Mouse (Mus musculus): ENCODE measurements around the gene Mdm2. TPM values are rescaled to one million over a fixed set of nuclear protein-coding genes. Genes with fewer than 3 reads are reported as not detected.
A peak's percentile ranks its signal among the peaks of the same experiment; 100 is the strongest.

Gene Mdm2
- polyA plus RNA-seq, 1 experiment from 2014 or later: 63.1 TPM

DNA sequence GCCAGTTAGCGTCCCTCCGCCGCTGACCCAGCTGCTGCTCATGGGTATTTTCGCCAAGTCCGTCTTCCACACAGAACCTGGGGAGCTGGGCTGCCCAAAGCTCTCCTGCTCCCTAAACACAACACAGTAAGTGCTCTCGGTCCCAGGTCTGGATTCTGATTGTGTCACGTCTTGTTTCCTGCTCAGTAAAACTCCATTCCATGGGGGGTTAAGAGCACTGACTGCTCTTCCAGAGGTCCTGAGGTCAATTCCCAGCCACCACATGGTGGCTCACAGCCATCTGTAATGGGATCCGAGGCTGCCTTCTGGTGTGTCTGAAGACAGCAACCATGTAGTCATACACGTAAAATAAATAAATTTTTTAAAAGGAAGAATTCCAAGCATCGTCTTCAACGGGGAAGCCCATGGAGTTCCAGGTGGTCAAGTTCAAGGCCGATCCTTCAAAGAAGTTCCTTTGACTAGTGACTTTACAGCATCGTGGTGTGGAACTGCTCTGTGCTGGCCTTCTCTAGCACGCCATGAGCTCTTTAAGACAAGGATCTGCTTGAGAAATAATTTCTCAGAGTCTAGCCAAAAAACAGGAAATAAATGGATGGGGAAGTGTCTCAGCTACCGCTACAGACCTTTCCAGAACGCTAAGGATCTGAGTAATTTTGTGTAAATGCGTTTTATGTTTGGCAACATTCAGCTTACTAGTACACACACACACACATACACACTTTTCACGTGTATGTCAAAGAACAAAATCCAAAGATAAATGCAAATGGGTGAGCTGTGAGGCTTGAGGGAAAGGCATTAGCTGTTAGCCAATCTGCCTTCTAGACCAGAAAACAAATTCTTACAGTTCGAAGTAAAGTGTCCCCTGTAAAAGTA lies 26.0 kb downstream of the Mdm2 start:
- WGBS: 89% methylated on average over 19 of the region's 19 CpGs
- no peaks in the 10 kb centered on the region for H3K9me3 ChIP-seq (ENCODE audit: control insufficient read depth, low read length)
- no peak overlapping the region for H3K4me3 ChIP-seq (ENCODE audit: low read depth, low read length)
- no peak for DNase-seq (ENCODE audit: low spot score)
- no peak overlapping the region for H3K27ac ChIP-seq (replicated peaks; ENCODE audit: low read depth, low read length)
- no peaks in the 10 kb centered on the region for H3K4me1 ChIP-seq (ENCODE audit: control insufficient read depth, insufficient read depth, low read length)
- ATAC-seq (ENCODE audit: insufficient number of reproducible peaks, low FRiP score, low TSS enrichment, low read depth): no peak
- H3K36me3 ChIP-seq (ENCODE audit: control insufficient read depth, insufficient read depth, low read length): 0 out of 2 replicates have a peak, but pooled peaks cover 5% of the 10 kb centered on the region
- no peak overlapping the region for H3K4me2 ChIP-seq (ENCODE audit: low read depth, severe bottlenecking)
- H3K9ac ChIP-seq (ENCODE audit: low read length): no peak overlapping the region
- no peaks in the 10 kb centered on the region for H3K27me3 ChIP-seq (ENCODE audit: control insufficient read depth, insufficient read depth, low read length)

DNA sequence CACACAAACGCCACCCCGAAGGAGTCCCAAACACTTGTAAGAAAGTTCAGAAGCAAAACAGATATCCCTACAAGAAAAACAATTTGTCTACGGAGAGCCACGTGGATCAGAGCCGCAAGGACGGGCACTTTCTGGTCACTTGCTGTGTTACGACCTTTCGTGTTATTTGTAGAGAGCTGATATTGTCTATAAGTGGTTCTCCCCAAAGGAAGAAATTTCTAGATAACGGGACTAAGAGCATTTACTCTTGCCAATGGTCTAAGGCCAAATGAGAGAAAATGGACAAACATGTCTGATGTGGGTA lies 26.9 kb downstream of the Mdm2 start:
- ATAC-seq (ENCODE audit: insufficient number of reproducible peaks, low FRiP score, low TSS enrichment, low read depth) (no peak), DNase-seq (ENCODE audit: low spot score) (no peak)
- Histone ChIP-seq H3K27ac (replicated peaks; ENCODE audit: low read depth, low read length) (no peak overlapping the region), H3K4me1 (ENCODE audit: control insufficient read depth, insufficient read depth, low read length) (no peaks in the 10 kb centered on the region), H3K9ac (ENCODE audit: low read length) (no peak overlapping the region), H3K9me3 (ENCODE audit: control insufficient read depth, low read length) (no peaks in the 10 kb centered on the region), H3K27me3 (ENCODE audit: control insufficient read depth, insufficient read depth, low read length) (no peaks in the 10 kb centered on the region), H3K4me3 (ENCODE audit: low read depth, low read length) (no peak overlapping the region), H3K4me2 (ENCODE audit: low read depth, severe bottlenecking) (no peak overlapping the region), H3K36me3 (ENCODE audit: control insufficient read depth, insufficient read depth, low read length) (0 out of 2 replicates have a peak, but pooled peaks cover 3% of the 10 kb centered on the region)
- WGBS: 92% methylated on average over 9 of the region's 9 CpGs

GRCm38 (mm10) chr10:117682858-117683733 lies 27.5 kb downstream of the Mdm2 start:
- no peak for DNase-seq (ENCODE audit: low spot score)
- no peak for ATAC-seq (ENCODE audit: insufficient number of reproducible peaks, low FRiP score, low TSS enrichment, low read depth)
- no peaks in the 10 kb centered on the region for H3K4me1 ChIP-seq (ENCODE audit: control insufficient read depth, insufficient read depth, low read length)
- no peaks in the 10 kb centered on the region for H3K9me3 ChIP-seq (ENCODE audit: control insufficient read depth, low read length)
- no peaks in the 10 kb centered on the region for H3K36me3 ChIP-seq (ENCODE audit: control insufficient read depth, insufficient read depth, low read length)
- H3K27ac ChIP-seq (replicated peaks; ENCODE audit: low read depth, low read length): no peak overlapping the region
- no peaks in the 10 kb centered on the region for H3K27me3 ChIP-seq (ENCODE audit: control insufficient read depth, insufficient read depth, low read length)
- 73% methylated on average over 30 of the region's 30 CpGs for WGBS
- no peak overlapping the region for H3K9ac ChIP-seq (ENCODE audit: low read length)
- no peak overlapping the region for H3K4me3 ChIP-seq (ENCODE audit: low read depth, low read length)
- no peak overlapping the region for H3K4me2 ChIP-seq (ENCODE audit: low read depth, severe bottlenecking)

- DNase-seq (ENCODE audit: low spot score) (peak; percentile 72), ATAC-seq (ENCODE audit: insufficient number of reproducible peaks, low FRiP score, low TSS enrichment, low read depth) (no peak)
- Histone ChIP-seq H3K36me3 (ENCODE audit: control insufficient read depth, insufficient read depth, low read length) (no peaks in the 10 kb centered on the region), H3K9ac (ENCODE audit: low read length) (no peak overlapping the region), H3K4me2 (ENCODE audit: low read depth, severe bottlenecking) (no peak overlapping the region), H3K4me1 (ENCODE audit: control insufficient read depth, insufficient read depth, low read length) (no peaks in the 10 kb centered on the region), H3K9me3 (ENCODE audit: control insufficient read depth, low read length) (no peaks in the 10 kb centered on the region), H3K27ac (replicated peaks; ENCODE audit: low read depth, low read length) (no peak overlapping the region), H3K27me3 (ENCODE audit: control insufficient read depth, insufficient read depth, low read length) (no peaks in the 10 kb centered on the region), H3K4me3 (ENCODE audit: low read depth, low read length) (no peak overlapping the region)
- WGBS: 68% methylated on average over 14 of the region's 14 CpGs
Observed at GRCm38 (mm10) chr10:117681999-117682857, 28.3 kb downstream of the Mdm2 start.

- H3K9ac ChIP-seq (ENCODE audit: low read length): no peak overlapping the region
- no peak overlapping the region for H3K4me3 ChIP-seq (ENCODE audit: low read depth, low read length)
- peaks cover 2% of the 10 kb centered on the region; the same call in 1 of the 2 replicates for H3K4me1 ChIP-seq (ENCODE audit: control insufficient read depth, insufficient read depth, low read length)
- no peaks in the 10 kb centered on the region for H3K27me3 ChIP-seq (ENCODE audit: control insufficient read depth, insufficient read depth, low read length)
- no peaks in the 10 kb centered on the region for H3K9me3 ChIP-seq (ENCODE audit: control insufficient read depth, low read length)
- no peak overlapping the region for H3K27ac ChIP-seq (replicated peaks; ENCODE audit: low read depth, low read length)
- DNase-seq (ENCODE audit: low spot score): no peak
- H3K36me3 ChIP-seq (ENCODE audit: control insufficient read depth, insufficient read depth, low read length): no peaks in the 10 kb centered on the region
- H3K4me2 ChIP-seq (ENCODE audit: low read depth, severe bottlenecking): no peak overlapping the region
- 85% methylated on average over 3 of the region's 3 CpGs for WGBS
- ATAC-seq (ENCODE audit: insufficient number of reproducible peaks, low FRiP score, low TSS enrichment, low read depth): no peak
Observed at GRCm38 (mm10) chr10:117681543-117681942, 29.0 kb downstream of the Mdm2 start.

DNA sequence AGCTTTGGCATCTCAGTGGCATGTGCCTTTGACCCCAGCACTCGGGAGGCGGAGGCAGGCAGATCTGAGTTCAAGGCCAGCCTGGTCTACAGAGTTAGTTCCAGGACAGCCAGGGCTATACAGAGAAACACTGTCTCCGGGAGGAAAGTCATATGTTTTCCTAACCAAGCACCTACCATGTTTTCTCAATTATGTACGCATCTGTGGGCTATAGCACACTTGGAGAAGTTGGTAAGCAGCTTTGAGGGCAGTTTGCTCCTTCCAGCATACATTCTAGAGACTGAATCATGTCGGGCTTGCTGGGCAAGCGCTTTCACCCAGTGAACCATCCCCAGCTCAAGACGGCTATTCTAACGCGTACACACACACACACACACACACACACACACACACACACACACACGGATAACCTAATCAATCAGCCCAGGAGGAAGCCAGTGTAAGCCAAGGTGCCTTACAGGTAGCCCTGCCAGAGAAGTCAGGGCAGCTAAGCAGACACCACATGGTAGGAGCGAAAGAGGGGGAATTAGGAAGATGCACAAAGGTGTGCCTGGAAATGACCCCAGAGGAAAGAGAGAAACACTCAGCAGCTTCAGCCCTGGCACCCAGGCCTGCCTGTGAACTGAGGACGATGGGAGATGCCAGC lies 29.6 kb downstream of the Mdm2 start:
- Histone ChIP-seq H3K4me2 (ENCODE audit: low read depth, severe bottlenecking) (no peak overlapping the region), H3K27ac (replicated peaks; ENCODE audit: low read depth, low read length) (no peak overlapping the region), H3K4me1 (ENCODE audit: control insufficient read depth, insufficient read depth, low read length) (peaks cover 5% of the 10 kb centered on the region; the same call in 1 of the 2 replicates), H3K4me3 (ENCODE audit: low read depth, low read length) (no peak overlapping the region), H3K9ac (ENCODE audit: low read length) (no peak overlapping the region), H3K9me3 (ENCODE audit: control insufficient read depth, low read length) (no peaks in the 10 kb centered on the region), H3K36me3 (ENCODE audit: control insufficient read depth, insufficient read depth, low read length) (no peaks in the 10 kb centered on the region), H3K27me3 (ENCODE audit: control insufficient read depth, insufficient read depth, low read length) (no peaks in the 10 kb centered on the region)
- WGBS: 91% methylated on average over 12 of the region's 12 CpGs
- no peak for ATAC-seq (ENCODE audit: insufficient number of reproducible peaks, low FRiP score, low TSS enrichment, low read depth)
- no peak for DNase-seq (ENCODE audit: low spot score)

DNA sequence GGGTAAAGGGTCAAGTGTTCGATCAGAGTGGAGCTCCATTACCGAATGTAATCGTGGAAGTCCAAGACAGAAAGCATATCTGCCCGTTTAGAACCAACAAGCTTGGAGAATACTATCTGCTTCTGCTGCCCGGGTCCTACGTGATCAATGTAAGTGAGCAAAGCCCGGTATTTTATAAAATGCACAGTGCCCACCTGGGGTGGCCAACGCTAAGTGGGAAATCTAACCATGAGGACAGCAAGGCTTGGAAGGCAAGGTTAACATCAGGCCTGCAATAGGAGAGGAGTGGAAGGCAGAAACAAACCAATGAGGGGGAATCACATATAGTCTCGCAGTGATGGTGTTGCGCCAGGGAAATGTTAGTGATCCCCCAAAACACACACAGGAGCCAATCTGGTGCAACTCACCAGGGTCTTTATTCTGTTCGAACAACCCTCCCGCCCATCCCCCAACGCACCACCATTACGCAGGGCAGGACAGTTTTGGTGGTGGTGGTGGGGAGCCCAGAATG lies 30.5 kb downstream of the Mdm2 start:
- Histone ChIP-seq H3K9ac (ENCODE audit: low read length) (no peak overlapping the region), H3K27me3 (ENCODE audit: control insufficient read depth, insufficient read depth, low read length) (no peaks in the 10 kb centered on the region), H3K27ac (replicated peaks; ENCODE audit: low read depth, low read length) (no peak overlapping the region), H3K9me3 (ENCODE audit: control insufficient read depth, low read length) (no peaks in the 10 kb centered on the region), H3K4me2 (ENCODE audit: low read depth, severe bottlenecking) (no peak overlapping the region), H3K4me3 (ENCODE audit: low read depth, low read length) (no peak overlapping the region), H3K36me3 (ENCODE audit: control insufficient read depth, insufficient read depth, low read length) (no peaks in the 10 kb centered on the region), H3K4me1 (ENCODE audit: control insufficient read depth, insufficient read depth, low read length) (peaks cover 8% of the 10 kb centered on the region; the same call in 1 of the 2 replicates)
- WGBS: 93% methylated on average over 14 of the region's 14 CpGs
- no peak for ATAC-seq (ENCODE audit: insufficient number of reproducible peaks, low FRiP score, low TSS enrichment, low read depth)
- no peak for DNase-seq (ENCODE audit: low spot score)
